Mouse (Mus musculus) CD4-positive, CD25-positive, alpha-beta regulatory T cell, adult 2 months (primary cell): ENCODE measurements around the gene Acbd3.

ENCODE experiments used
- DNase-seq: peaks from one replicate; pipeline ENCODE4 v3.0.0-alpha.2; 2012; ENCODE audit warnings: low read depth, low spot score

Gene Acbd3

GRCm38 (mm10) chr1:180762180-180762579 is 36.3 kb downstream of the Acbd3 start:
- DNase-seq: no peak

GRCm38 (mm10) chr1:180762679-180763078 is 36.8 kb downstream of the Acbd3 start:
- no peak for DNase-seq

GRCm38 (mm10) chr1:180763307-180763706 is 37.5 kb downstream of the Acbd3 start:
- DNase-seq: no peak

GRCm38 (mm10) chr1:180763828-180764227 is 38.0 kb downstream of the Acbd3 start:
- DNase-seq: peak; percentile 90

GRCm38 (mm10) chr1:180765393-180765792 is 39.5 kb downstream of the Acbd3 start:
- no peak for DNase-seq

- peak; percentile 57 for DNase-seq
Measured at GRCm38 (mm10) chr1:180766557-180766956, 40.7 kb downstream of the Acbd3 start.

GRCm38 (mm10) chr1:180767541-180768333 is 41.9 kb downstream of the Acbd3 start:
- DNase-seq: peak; percentile 65

GRCm38 (mm10) chr1:180768334-180769168 is 42.7 kb downstream of the Acbd3 start:
- peak; percentile 89 for DNase-seq

- no peak for DNase-seq
Measured at GRCm38 (mm10) chr1:180771306-180771705, 45.5 kb downstream of the Acbd3 start.

GRCm38 (mm10) chr1:180771722-180772121 is 45.9 kb downstream of the Acbd3 start:
- DNase-seq: no peak

- DNase-seq: no peak
Measured at GRCm38 (mm10) chr1:180772291-180772690, 46.4 kb downstream of the Acbd3 start.

GRCm38 (mm10) chr1:180774664-180775063 is 48.8 kb downstream of the Acbd3 start:
- DNase-seq: peak; percentile 79

GRCm38 (mm10) chr1:180775317-180775716 is 49.5 kb downstream of the Acbd3 start:
- DNase-seq: peak; percentile 39

- no peak for DNase-seq
Measured at GRCm38 (mm10) chr1:180775849-180776493, 50.1 kb downstream of the Acbd3 start.

- DNase-seq: no peak
Measured at GRCm38 (mm10) chr1:180776494-180776893, 50.7 kb downstream of the Acbd3 start.

GRCm38 (mm10) chr1:180777289-180777659 is 51.4 kb downstream of the Acbd3 start:
- DNase-seq: no peak

- DNase-seq: peak; percentile 78
Measured at GRCm38 (mm10) chr1:180777660-180778402, 52.0 kb downstream of the Acbd3 start.

GRCm38 (mm10) chr1:180778403-180778754 is 52.5 kb downstream of the Acbd3 start:
- DNase-seq: no peak

- no peak for DNase-seq
Measured at GRCm38 (mm10) chr1:180778941-180779340, 53.1 kb downstream of the Acbd3 start.

GRCm38 (mm10) chr1:180780291-180780690 is 54.4 kb downstream of the Acbd3 start:
- no peak for DNase-seq

- no peak for DNase-seq
Measured at GRCm38 (mm10) chr1:180781250-180781649, 55.4 kb downstream of the Acbd3 start.
